Mouse (Mus musculus): ENCODE measurements around the gene Nkap.

GRCm38 (mm10) chrX:37110881-37111193, 15.8 kb upstream of the Nkap start:
- TF ChIP-seq POLR2A (IDR thresholded peaks at IDR 0.05; ENCODE audit: low read depth, low read length) (no peak), CTCF (IDR thresholded peaks at IDR 0.05; ENCODE audit: borderline replicate concordance, insufficient read depth, low read length) (no peak)

Measured in embryonic fibroblast, embryonic 13.5 days (primary cell).